Mouse (Mus musculus) T-helper 2 cell (primary cell): ENCODE measurements around the gene Borcs8.

ENCODE experiments used
- in situ Hi-C: fragments of 300-600 bp; cut with MboI, MseI; formaldehyde crosslinking; loops from one replicate; pipeline ENCODE4 v1.15.1; 2025; ENCODE audit warnings: high pct_unique_total_duplicates

Borcs8 gene

GRCm38 (mm10) chr8:70134086-70134485 is 5.2 kb upstream of the Borcs8 start:
- in situ Hi-C loops: no loop called here

GRCm38 (mm10) chr8:70134931-70135330 is 4.4 kb upstream of the Borcs8 start:
- in situ Hi-C loops: no loop called here

- in situ Hi-C loops: no loop called here
Observed at GRCm38 (mm10) chr8:70136591-70136990, 2.7 kb upstream of the Borcs8 start.

GRCm38 (mm10) chr8:70137890-70138289 is 1.4 kb upstream of the Borcs8 start:
- in situ Hi-C loops: no loop called here

- in situ Hi-C loops: no loop called here
Observed at GRCm38 (mm10) chr8:70139981-70140380, 682 bp downstream of the Borcs8 start.

GRCm38 (mm10) chr8:70147678-70148607 is 8.6 kb downstream of the Borcs8 start:
- in situ Hi-C loops: no loop called here

- in situ Hi-C loops: loop anchor here (25.0 kb wide), 1 partner anchor 238 kb away; the partner anchor contains the start of genes Ndufa13, Tssk6 and Yjefn3
Observed at GRCm38 (mm10) chr8:70150158-70150557, 10.9 kb downstream of the Borcs8 start.

GRCm38 (mm10) chr8:70152537-70153257 is 13.4 kb downstream of the Borcs8 start:
- in situ Hi-C loops: loop anchor here (25.0 kb wide), 1 partner anchor 240 kb away; the partner anchor contains the start of genes Ndufa13, Tssk6 and Yjefn3

- in situ Hi-C loops: loop anchor here (25.0 kb wide), 1 partner anchor 245 kb away; the partner anchor contains the start of genes Ndufa13, Tssk6 and Yjefn3
Observed at GRCm38 (mm10) chr8:70157240-70157800, 18.0 kb downstream of the Borcs8 start.

GRCm38 (mm10) chr8:70158069-70158853 is 19.0 kb downstream of the Borcs8 start:
- in situ Hi-C loops: loop anchor here (25.0 kb wide), 1 partner anchor 246 kb away; the partner anchor contains the start of genes Ndufa13, Tssk6 and Yjefn3

- in situ Hi-C loops: loop anchor here (25.0 kb wide), 1 partner anchor 247 kb away; the partner anchor contains the start of genes Ndufa13, Tssk6 and Yjefn3
Observed at GRCm38 (mm10) chr8:70159211-70159610, 19.9 kb downstream of the Borcs8 start.

- in situ Hi-C loops: loop anchor here (25.0 kb wide), 1 partner anchor 248 kb away; the partner anchor contains the start of genes Ndufa13, Tssk6 and Yjefn3
Observed at GRCm38 (mm10) chr8:70160015-70160414, 20.7 kb downstream of the Borcs8 start.

- in situ Hi-C loops: loop anchor here (25.0 kb wide), 1 partner anchor 251 kb away; the partner anchor contains the start of genes Ndufa13, Tssk6 and Yjefn3
Observed at GRCm38 (mm10) chr8:70163316-70163715, 24.0 kb downstream of the Borcs8 start.

- in situ Hi-C loops: loop anchor here (25.0 kb wide), 1 partner anchor 254 kb away; the partner anchor contains the start of genes Ndufa13, Tssk6 and Yjefn3
Observed at GRCm38 (mm10) chr8:70166504-70167110, 27.3 kb downstream of the Borcs8 start.

GRCm38 (mm10) chr8:70170116-70170515 is 30.8 kb downstream of the Borcs8 start:
- in situ Hi-C loops: loop anchor here (25.0 kb wide), 1 partner anchor 258 kb away; the partner anchor contains the start of genes Ndufa13, Tssk6 and Yjefn3

- in situ Hi-C loops: loop anchor here (25.0 kb wide), 1 partner anchor 258 kb away; the partner anchor contains the start of genes Ndufa13, Tssk6 and Yjefn3
Observed at GRCm38 (mm10) chr8:70170748-70171147, 31.4 kb downstream of the Borcs8 start.

GRCm38 (mm10) chr8:70171240-70171639 is 31.9 kb downstream of the Borcs8 start:
- in situ Hi-C loops: loop anchor here (25.0 kb wide), 1 partner anchor 259 kb away; the partner anchor contains the start of genes Ndufa13, Tssk6 and Yjefn3

- in situ Hi-C loops: loop anchor here (25.0 kb wide), 1 partner anchor 260 kb away; the partner anchor contains the start of genes Ndufa13, Tssk6 and Yjefn3
Observed at GRCm38 (mm10) chr8:70172043-70172681, 32.9 kb downstream of the Borcs8 start, which contains the start of gene Tmem161a. Gene Tmem161a, plus strand, starts transcription at chr8:70172356.

- in situ Hi-C loops: loop anchor here (25.0 kb wide), 1 partner anchor 261 kb away; the partner anchor contains the start of genes Ndufa13, Tssk6 and Yjefn3
Observed at GRCm38 (mm10) chr8:70173320-70173719, 34.0 kb downstream of the Borcs8 start.
